ENCODE assay signal across 10 mouse cellular contexts in the genomic region with DNA sequence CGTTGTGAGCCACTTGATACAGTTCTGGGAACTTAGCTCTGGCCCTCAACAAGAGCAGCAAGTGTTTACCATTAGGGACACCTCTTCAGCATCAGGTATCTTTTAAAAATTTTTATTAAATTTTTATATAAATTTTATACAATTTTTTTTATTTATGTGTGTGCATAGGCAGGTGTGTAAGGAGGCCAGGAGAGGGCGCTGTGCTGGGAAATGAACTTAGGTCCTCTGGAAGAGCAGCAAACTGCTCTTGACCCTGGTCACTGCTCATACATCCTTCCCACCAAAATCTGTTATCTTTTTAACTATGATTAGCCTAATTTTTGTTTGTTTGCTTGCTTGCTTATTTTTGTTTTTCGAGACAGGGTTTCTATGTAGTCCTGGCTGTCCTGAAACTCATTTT. TPM values are rescaled to one million over a fixed set of nuclear protein-coding genes. Genes with fewer than 3 reads are reported as not detected.
DNase-seq lines count a peak whose midpoint lies in the region; ATAC-seq and TF ChIP-seq lines count a peak whose summit lies in the region.
"Had no signal": no experiment of that assay in that cellular context is flagged by ENCODE, and none has a peak within 500 bp of the region (broad histone marks: within the 10 kb centered on the region; RNA-seq: fewer than 3 reads in every experiment).

No protein-coding gene starts in this region.

- no peak overlapping the region for H3K4me2 ChIP-seq in lung, embryonic 14.5 days

- no peak overlapping the region for H3K27ac ChIP-seq in left cerebral cortex, adult 2 months
- H3K27ac ChIP-seq in MEL (ENCODE audit: control insufficient read depth, low read depth, low read length) = no peak overlapping the region
- no peak overlapping the region for H3K27ac ChIP-seq in lung, embryonic 14.5 days (ENCODE audit: low read depth)
- H3K27ac ChIP-seq: heart, embryonic 15.5 days had no signal

- H3K36me3 ChIP-seq in MEL (ENCODE audit: control insufficient read depth in 1 of 2, insufficient read depth in 2 of 2, low read length in 2 of 2) = no peaks in the 10 kb centered on the region
- no peaks in the 10 kb centered on the region for H3K36me3 ChIP-seq in lung, embryonic 14.5 days (ENCODE audit: insufficient read depth)
- H3K36me3 ChIP-seq: heart, embryonic 15.5 days had no signal

- H3K4me1 ChIP-seq in MEL (ENCODE audit: control insufficient read depth in 1 of 2, insufficient read depth in 2 of 2, low read length in 2 of 2) = 0 out of 4 replicates have a peak, but pooled peaks cover 0 to 5% of the 10 kb centered on the region in 2 experiments
- no peaks in the 10 kb centered on the region for H3K4me1 ChIP-seq in lung, embryonic 14.5 days (ENCODE audit: insufficient read depth)

- ATAC-seq in lung, embryonic 14.5 days (ENCODE audit: insufficient read depth) = no peak
- ATAC-seq: midbrain, embryonic 16.5 days had no signal

- peak; percentile 37 for DNase-seq in adrenal gland, postnatal 10 days
- no peak for DNase-seq in adrenal gland, postnatal 4 days (ENCODE audit: low spot score in 2 of 2)
- DNase-seq in left cerebral cortex, adult 2 months (ENCODE audit: extremely low spot score in 1 of 2, low spot score in 2 of 2) = no peak
- DNase-seq in left cerebral cortex, postnatal 25 days (ENCODE audit: low spot score in 2 of 2) = no peak
- peak; percentile 61 for DNase-seq in MEL (ENCODE audit: low read depth, low spot score)
- DNase-seq in lung, embryonic 14.5 days = peak; percentile 32
- DNase-seq in urinary bladder, postnatal 4 days (ENCODE audit: low spot score in 2 of 2) = no peak
- DNase-seq in MN1 (ENCODE audit: low spot score) = no peak

- H3K9me3 ChIP-seq in MEL (replicated peaks; ENCODE audit: insufficient read depth, low read length) = no peaks in the 10 kb centered on the region
- no peaks in the 10 kb centered on the region for H3K9me3 ChIP-seq in lung, embryonic 14.5 days (ENCODE audit: low read depth, low read length)
- H3K9me3 ChIP-seq: heart, embryonic 15.5 days had no signal

- no peak; the same call in 1 of the 2 replicates for TF ChIP-seq RAD21 in MEL (IDR thresholded peaks at IDR 0.05; ENCODE audit: low read depth, low read length)

- no peak overlapping the region for H3K9ac ChIP-seq in MEL (ENCODE audit: control insufficient read depth, low read depth, low read length, poor library complexity, severe bottlenecking)
- no peak overlapping the region for H3K9ac ChIP-seq in lung, embryonic 14.5 days
- H3K9ac ChIP-seq: heart, embryonic 15.5 days had no signal

- 80% methylated on average over 3 of the region's 3 CpGs for WGBS in lung, embryonic 14.5 days

- no peak for TF ChIP-seq POLR2A in MEL (IDR thresholded peaks at IDR 0.05; ENCODE audit: control insufficient read depth in 1 of 2, insufficient read depth in 1 of 2, low read depth in 1 of 2, low read length in 2 of 2, poor library complexity in 1 of 2)

- no peak overlapping the region for H3K4me3 ChIP-seq in left cerebral cortex, adult 2 months
- H3K4me3 ChIP-seq in MEL (ENCODE audit: control insufficient read depth in 1 of 2, insufficient read depth in 1 of 2, low read depth in 2 of 2, low read length in 2 of 2) = no peak overlapping the region
- no peak overlapping the region for H3K4me3 ChIP-seq in lung, embryonic 14.5 days (ENCODE audit: low read depth, low read length)
- H3K4me3 ChIP-seq: heart, embryonic 15.5 days had no signal

- no peaks in the 10 kb centered on the region for H3K27me3 ChIP-seq in MEL (ENCODE audit: control insufficient read depth in 1 of 2, insufficient read depth in 2 of 2, low read length in 2 of 2)
- no peaks in the 10 kb centered on the region for H3K27me3 ChIP-seq in lung, embryonic 14.5 days (ENCODE audit: insufficient read depth, low read length)
- H3K27me3 ChIP-seq: heart, embryonic 15.5 days had no signal

- TF ChIP-seq EP300 in MEL (IDR thresholded peaks at IDR 0.05; ENCODE audit: low read depth in 1 of 2, low read length in 2 of 2) = no peak

- no peaks in the 10 kb centered on the region for H3K79me2 ChIP-seq in MEL (ENCODE audit: control insufficient read depth, insufficient read depth, low read length, poor library complexity)

- peak; percentile 50 for TF ChIP-seq CTCF in left cerebral cortex, adult 2 months (IDR thresholded peaks at IDR 0.05)
- TF ChIP-seq CTCF in MEL (IDR thresholded peaks at IDR 0.05 in 2 of 3, conservative IDR thresholded peaks at IDR 0.05 in 1 of 3; ENCODE audit: control insufficient read depth in 1 of 3, insufficient read depth in 1 of 3, low read depth in 2 of 3, low read length in 3 of 3, poor library complexity in 1 of 3, severe bottlenecking in 1 of 3) = peak; percentile 43 to 78 (median 55)
- TF ChIP-seq CTCF in lung, embryonic 14.5 days (IDR thresholded peaks at IDR 0.05; ENCODE audit: low read depth) = peak; percentile 31; the same call in 1 of the 2 replicates

- intact Hi-C loops in left cerebral cortex, adult 2 months (cut with DNase I) = loop anchor here (2.0 kb wide), 1 partner anchor 140 kb away; no protein-coding TSS in a partner anchor
- intact Hi-C loops in left cerebral cortex, postnatal 25 days (cut with DNase I) = loop anchor here (1.0 kb wide), 1 partner anchor 141 kb away; no protein-coding TSS in a partner anchor

TF ChIP-seq in MEL, 35 proteins besides CTCF, POLR2A, EP300 and RAD21:
- peak; percentile 43; the same call in 1 of the 2 replicates for TF ChIP-seq ZNF384 (IDR thresholded peaks at IDR 0.05; ENCODE audit: low read depth, low read length)
- no peak for TF ChIP-seq ZMIZ1 (IDR thresholded peaks at IDR 0.05; ENCODE audit: low read depth, low read length)
- TF ChIP-seq SMC3 (IDR thresholded peaks at IDR 0.05; ENCODE audit: low read depth, low read length) = peak; percentile 45

RNA-seq across cellular contexts. Expression of a gene that starts 58.8 kb away (rescaled TPM):
- 1 to 10 TPM; 1.0 to 2.8 TPM for total RNA-seq in adrenal gland, postnatal 10 days (2021)
- total RNA-seq in adrenal gland, postnatal 4 days (2021) = 1 to 10 TPM; 2.0 to 3.5 TPM
- total RNA-seq in left cerebral cortex, adult 2 months (2021) = 10 to 100 TPM; 39.4 to 40.7 TPM
- 10 to 100 TPM; 37.5 to 40.6 TPM for total RNA-seq in left cerebral cortex, postnatal 25 days (2021)
- total RNA-seq in MEL (2012; rRNA removed) = 0.03 and 0.04 TPM in 2 replicates
- polyA plus RNA-seq in MEL (2012; ENCODE audit: insufficient read depth in 1 of 2, insufficient read length in 2 of 2, low read depth in 1 of 2, low replicate concordance in 2 of 2, missing spikeins in 1 of 2) = under 1 TPM in 1 of 2 experiments, not detected in 1; 0.01 TPM
- 8.5 and 10.0 TPM in 2 replicates for polyA plus RNA-seq in lung, embryonic 14.5 days (2014; fragmentation: Nextera tagmentation; extraction: Ambion mirVana)

Comparison
In these comparisons a context has a peak if more than half of its experiments do, and no peak if none do; other contexts are left out.
1. DNase-seq: peak in adrenal gland, postnatal 10 days (single experiment), MEL (single experiment) and lung, embryonic 14.5 days (single experiment); none in adrenal gland, postnatal 4 days (0 of 2), left cerebral cortex, adult 2 months (0 of 2), left cerebral cortex, postnatal 25 days (0 of 2), urinary bladder, postnatal 4 days (0 of 2) and MN1 (single experiment).
2. RNA of a gene that starts 58.8 kb away (total RNA-seq): 39.4 to 40.7 TPM in left cerebral cortex, adult 2 months and 37.5 to 40.6 TPM in left cerebral cortex, postnatal 25 days; 2.0 to 3.5 TPM in adrenal gland, postnatal 4 days, 1.0 to 2.8 TPM in adrenal gland, postnatal 10 days and 0.03 to 0.04 TPM in MEL; every median in the first group is over 4 times any median in the second.
3. Peak in every context shown above with its lines, with median percentiles within 50 percentile points of each other: CTCF ChIP-seq.